Mouse (Mus musculus): ENCODE data around the gene Csnk2a1. TPM values are rescaled to one million over a fixed set of nuclear protein-coding genes. Genes with fewer than 3 reads are reported as not detected.
"Not testable (repeated sequence)": the region's sequence is repeated elsewhere in the genome, so short reads cannot be mapped to it uniquely, and the experiment has no call there.

Gene Csnk2a1
- polyA plus RNA-seq, 1 experiment from 2014 or later = 107 TPM

GRCm38 (mm10) chr2:152190161-152190560, 36.5 kb upstream of the Csnk2a1 start:
- H3K36me3 ChIP-seq (ENCODE audit: control insufficient read depth, insufficient read depth, low read length) = no peaks in the 10 kb centered on the region
- H3K9me3 ChIP-seq (replicated peaks; ENCODE audit: control insufficient read depth, low read length, poor library complexity, severe bottlenecking) = no peaks in the 10 kb centered on the region
- no peaks in the 10 kb centered on the region for H3K4me1 ChIP-seq (ENCODE audit: control insufficient read depth, insufficient read depth, low read length)
- 74% methylated on average over 7 of the region's 7 CpGs for WGBS
- ATAC-seq = no peak
- no peak overlapping the region for H3K9ac ChIP-seq (ENCODE audit: low read depth, low read length)
- no peaks in the 10 kb centered on the region for H3K27me3 ChIP-seq (ENCODE audit: control insufficient read depth, insufficient read depth, low read depth, low read length)
- H3K4me3 ChIP-seq (ENCODE audit: low read depth, low read length) = no peak overlapping the region
- no peak overlapping the region for H3K27ac ChIP-seq (ENCODE audit: low read length)
- no peak overlapping the region for H3K4me2 ChIP-seq (ENCODE audit: low read length)

- WGBS = 76% methylated on average over 13 of the region's 13 CpGs
- Histone ChIP-seq H3K9ac (ENCODE audit: low read depth, low read length) (no peak overlapping the region), H3K27ac (ENCODE audit: low read length) (no peak overlapping the region), H3K4me1 (ENCODE audit: control insufficient read depth, insufficient read depth, low read length) (no peaks in the 10 kb centered on the region), H3K36me3 (ENCODE audit: control insufficient read depth, insufficient read depth, low read length) (no peaks in the 10 kb centered on the region), H3K27me3 (ENCODE audit: control insufficient read depth, insufficient read depth, low read depth, low read length) (no peaks in the 10 kb centered on the region), H3K9me3 (replicated peaks; ENCODE audit: control insufficient read depth, low read length, poor library complexity, severe bottlenecking) (no peaks in the 10 kb centered on the region), H3K4me2 (ENCODE audit: low read length) (no peak overlapping the region), H3K4me3 (ENCODE audit: low read depth, low read length) (no peak overlapping the region)
- no peak for ATAC-seq
Measured at GRCm38 (mm10) chr2:152192591-152193345, 33.9 kb upstream of the Csnk2a1 start.

- Histone ChIP-seq H3K36me3 (ENCODE audit: control insufficient read depth, insufficient read depth, low read length) (no peaks in the 10 kb centered on the region), H3K4me2 (ENCODE audit: low read length) (no peak overlapping the region), H3K27me3 (ENCODE audit: control insufficient read depth, insufficient read depth, low read depth, low read length) (no peaks in the 10 kb centered on the region), H3K9ac (ENCODE audit: low read depth, low read length) (no peak overlapping the region), H3K9me3 (replicated peaks; ENCODE audit: control insufficient read depth, low read length, poor library complexity, severe bottlenecking) (no peaks in the 10 kb centered on the region), H3K4me3 (ENCODE audit: low read depth, low read length) (no peak overlapping the region), H3K4me1 (ENCODE audit: control insufficient read depth, insufficient read depth, low read length) (no peaks in the 10 kb centered on the region), H3K27ac (ENCODE audit: low read length) (no peak overlapping the region)
- 69% methylated on average over 7 of the region's 7 CpGs for WGBS
- no peak for ATAC-seq
Measured at GRCm38 (mm10) chr2:152193346-152193710, 33.3 kb upstream of the Csnk2a1 start.

DNA sequence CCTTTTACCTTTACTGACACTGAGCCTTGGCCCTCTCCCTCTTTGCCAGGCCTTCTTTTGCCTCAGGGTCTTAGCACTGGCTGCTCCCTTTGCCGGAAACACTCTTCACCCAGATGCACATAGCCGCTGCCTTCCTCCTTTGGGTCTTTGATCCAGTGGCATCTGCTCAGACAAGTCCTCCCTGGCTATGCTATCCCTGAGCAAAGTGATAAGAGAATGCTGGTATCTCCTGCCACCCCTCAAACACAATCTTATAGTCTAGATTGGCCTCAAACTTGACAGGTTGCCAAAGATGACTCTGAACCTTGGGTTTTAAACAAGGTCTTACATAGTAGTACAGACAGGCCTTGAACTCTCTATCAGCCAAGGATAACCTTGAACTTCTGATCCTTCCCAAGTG, 32.1 kb upstream of the Csnk2a1 start:
- Histone ChIP-seq H3K9me3 (replicated peaks; ENCODE audit: control insufficient read depth, low read length, poor library complexity, severe bottlenecking) (no peaks in the 10 kb centered on the region), H3K27me3 (ENCODE audit: control insufficient read depth, insufficient read depth, low read depth, low read length) (no peaks in the 10 kb centered on the region), H3K4me3 (ENCODE audit: low read depth, low read length) (no peak overlapping the region), H3K9ac (ENCODE audit: low read depth, low read length) (no peak overlapping the region), H3K4me1 (ENCODE audit: control insufficient read depth, insufficient read depth, low read length) (no peaks in the 10 kb centered on the region), H3K36me3 (ENCODE audit: control insufficient read depth, insufficient read depth, low read length) (no peaks in the 10 kb centered on the region), H3K27ac (ENCODE audit: low read length) (no peak overlapping the region), H3K4me2 (ENCODE audit: low read length) (no peak overlapping the region)
- ATAC-seq = no peak
- WGBS = 97% methylated on average over 2 of the region's 2 CpGs

- H3K36me3 ChIP-seq (ENCODE audit: control insufficient read depth, insufficient read depth, low read length) = no peaks in the 10 kb centered on the region
- H3K4me3 ChIP-seq (ENCODE audit: low read depth, low read length) = no peak overlapping the region
- no peaks in the 10 kb centered on the region for H3K4me1 ChIP-seq (ENCODE audit: control insufficient read depth, insufficient read depth, low read length)
- 35% methylated on average over 3 of the region's 3 CpGs for WGBS
- H3K9me3 ChIP-seq (replicated peaks; ENCODE audit: control insufficient read depth, low read length, poor library complexity, severe bottlenecking) = no peaks in the 10 kb centered on the region
- no peak overlapping the region for H3K4me2 ChIP-seq (ENCODE audit: low read length)
- no peaks in the 10 kb centered on the region for H3K27me3 ChIP-seq (ENCODE audit: control insufficient read depth, insufficient read depth, low read depth, low read length)
- H3K9ac ChIP-seq (ENCODE audit: low read depth, low read length) = no peak overlapping the region
- 0 out of 2 replicates have a peak, but pooled peaks have one; percentile 28 for ATAC-seq
- H3K27ac ChIP-seq (ENCODE audit: low read length) = no peak overlapping the region
Measured at GRCm38 (mm10) chr2:152196896-152197295, 29.7 kb upstream of the Csnk2a1 start.

- no peaks in the 10 kb centered on the region for H3K4me1 ChIP-seq (ENCODE audit: control insufficient read depth, insufficient read depth, low read length)
- WGBS = 49% methylated on average over 10 of the region's 10 CpGs
- H3K9me3 ChIP-seq (replicated peaks; ENCODE audit: control insufficient read depth, low read length, poor library complexity, severe bottlenecking) = no peaks in the 10 kb centered on the region
- H3K27ac ChIP-seq (ENCODE audit: low read length) = no peak overlapping the region
- H3K36me3 ChIP-seq (ENCODE audit: control insufficient read depth, insufficient read depth, low read length) = no peaks in the 10 kb centered on the region
- no peak overlapping the region for H3K9ac ChIP-seq (ENCODE audit: low read depth, low read length)
- peak; percentile 86 for ATAC-seq
- no peak overlapping the region for H3K4me2 ChIP-seq (ENCODE audit: low read length)
- no peak overlapping the region for H3K4me3 ChIP-seq (ENCODE audit: low read depth, low read length)
- no peaks in the 10 kb centered on the region for H3K27me3 ChIP-seq (ENCODE audit: control insufficient read depth, insufficient read depth, low read depth, low read length)
Measured at GRCm38 (mm10) chr2:152197301-152197712, 29.3 kb upstream of the Csnk2a1 start.

- H3K27ac ChIP-seq (ENCODE audit: low read length); H3K4me2 ChIP-seq (ENCODE audit: low read length); H3K4me3 ChIP-seq (ENCODE audit: low read depth, low read length); H3K36me3 ChIP-seq (ENCODE audit: control insufficient read depth, insufficient read depth, low read length); H3K27me3 ChIP-seq (ENCODE audit: control insufficient read depth, insufficient read depth, low read depth, low read length); ATAC-seq; H3K9ac ChIP-seq (ENCODE audit: low read depth, low read length); H3K9me3 ChIP-seq (replicated peaks; ENCODE audit: control insufficient read depth, low read length, poor library complexity, severe bottlenecking); H3K4me1 ChIP-seq (ENCODE audit: control insufficient read depth, insufficient read depth, low read length): not testable (repeated sequence)
- 97% methylated on average over 7 of the region's 9 CpGs for WGBS
Measured at GRCm38 (mm10) chr2:152206139-152206538, 20.5 kb upstream of the Csnk2a1 start.

DNA sequence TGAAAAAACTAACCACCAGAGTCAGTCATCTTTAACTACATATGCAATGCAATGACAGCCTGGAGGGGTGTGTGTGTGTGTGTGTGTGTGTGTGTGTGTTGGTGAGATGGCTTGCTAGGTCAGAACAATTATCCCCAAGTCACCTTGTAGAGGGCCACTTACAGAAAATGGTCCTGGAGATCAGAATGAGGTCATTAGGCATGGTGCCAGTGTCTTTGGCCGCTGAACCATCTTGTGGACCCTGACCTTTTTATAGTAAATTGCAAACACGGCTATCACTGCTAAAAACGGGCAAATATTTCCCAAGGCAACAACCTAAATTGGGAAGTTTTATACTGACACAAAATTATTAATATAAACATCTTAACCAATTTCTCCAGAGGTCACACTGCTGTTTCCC, 14.8 kb upstream of the Csnk2a1 start:
- no peak overlapping the region for H3K4me3 ChIP-seq (ENCODE audit: low read depth, low read length)
- H3K4me1 ChIP-seq (ENCODE audit: control insufficient read depth, insufficient read depth, low read length) = no peaks in the 10 kb centered on the region
- H3K9ac ChIP-seq (ENCODE audit: low read depth, low read length) = no peak overlapping the region
- ATAC-seq = no peak
- no peaks in the 10 kb centered on the region for H3K9me3 ChIP-seq (replicated peaks; ENCODE audit: control insufficient read depth, low read length, poor library complexity, severe bottlenecking)
- H3K27ac ChIP-seq (ENCODE audit: low read length) = no peak overlapping the region
- no peaks in the 10 kb centered on the region for H3K36me3 ChIP-seq (ENCODE audit: control insufficient read depth, insufficient read depth, low read length)
- H3K27me3 ChIP-seq (ENCODE audit: control insufficient read depth, insufficient read depth, low read depth, low read length) = no peaks in the 10 kb centered on the region
- 88% methylated on average over 3 of the region's 3 CpGs for WGBS
- H3K4me2 ChIP-seq (ENCODE audit: low read length) = no peak overlapping the region

- Histone ChIP-seq H3K36me3 (ENCODE audit: control insufficient read depth, insufficient read depth, low read length) (no peaks in the 10 kb centered on the region), H3K4me3 (ENCODE audit: low read depth, low read length) (no peak overlapping the region), H3K9me3 (replicated peaks; ENCODE audit: control insufficient read depth, low read length, poor library complexity, severe bottlenecking) (no peaks in the 10 kb centered on the region), H3K4me1 (ENCODE audit: control insufficient read depth, insufficient read depth, low read length) (no peaks in the 10 kb centered on the region), H3K4me2 (ENCODE audit: low read length) (no peak overlapping the region), H3K27me3 (ENCODE audit: control insufficient read depth, insufficient read depth, low read depth, low read length) (no peaks in the 10 kb centered on the region), H3K27ac (ENCODE audit: low read length) (no peak overlapping the region), H3K9ac (ENCODE audit: low read depth, low read length) (no peak overlapping the region)
- WGBS = 80% methylated on average over 1 of the region's 1 CpGs
- ATAC-seq = no peak
Measured at GRCm38 (mm10) chr2:152216975-152217374, 9.7 kb upstream of the Csnk2a1 start.

All from midbrain, embryonic 16.5 days (tissue).